ENCODE assay signal across 19 mouse cellular contexts in genomic region chr17:13721372-13721771, GRCm38 (mm10). TPM values are rescaled to one million over a fixed set of nuclear protein-coding genes. Genes with fewer than 3 reads are reported as not detected.
DNase-seq lines count a peak whose midpoint lies in the region; ATAC-seq and TF ChIP-seq lines count a peak whose summit lies in the region.
"Had no signal": no experiment of that assay in that cellular context is flagged by ENCODE, and none has a peak within 500 bp of the region (broad histone marks: within the 10 kb centered on the region; RNA-seq: fewer than 3 reads in every experiment).

No protein-coding gene starts in this region.

- no peak overlapping the region for H3K4me2 ChIP-seq in hindbrain, embryonic 11.5 days (replicated peaks; ENCODE audit: low read depth, low read length)
- no peak overlapping the region for H3K4me2 ChIP-seq in midbrain, embryonic 12.5 days (replicated peaks)
- H3K4me2 ChIP-seq in midbrain, postnatal 0 days (ENCODE audit: low read depth, low read length, poor library complexity, severe bottlenecking) = no peak overlapping the region
- H3K4me2 ChIP-seq: embryonic facial prominence, embryonic 12.5 days; forebrain, embryonic 15.5 days; heart, embryonic 13.5 days; hindbrain, embryonic 13.5 days had no signal

- TF ChIP-seq CTCF in midbrain, postnatal 0 days (IDR thresholded peaks at IDR 0.05) = no peak

- H3K9ac ChIP-seq in hindbrain, embryonic 11.5 days (ENCODE audit: low read depth, low read length) = no peak overlapping the region
- no peak overlapping the region for H3K9ac ChIP-seq in midbrain, embryonic 12.5 days (replicated peaks)
- no peak overlapping the region for H3K9ac ChIP-seq in midbrain, postnatal 0 days (replicated peaks; ENCODE audit: low read length, poor library complexity, severe bottlenecking)
- H3K9ac ChIP-seq: embryonic facial prominence, embryonic 12.5 days; forebrain, embryonic 15.5 days; heart, embryonic 13.5 days; hindbrain, embryonic 13.5 days had no signal

- ATAC-seq in hindbrain, embryonic 11.5 days (ENCODE audit: low FRiP score) = no peak
- ATAC-seq in midbrain, embryonic 12.5 days (ENCODE audit: low FRiP score, low read depth) = no peak
- no peak for ATAC-seq in midbrain, postnatal 0 days (ENCODE audit: low FRiP score)
- ATAC-seq: forebrain, embryonic 15.5 days; hindbrain, postnatal 0 days had no signal

- H3K27ac ChIP-seq in hindbrain, embryonic 10.5 days = peak overlapping the region; percentile 29; the same call in 1 of the 2 replicates
- H3K27ac ChIP-seq in hindbrain, embryonic 11.5 days (ENCODE audit: low read depth, low read length) = no peak overlapping the region
- H3K27ac ChIP-seq in midbrain, embryonic 12.5 days (replicated peaks) = peak overlapping the region; percentile 64; the same call in 1 of the 2 replicates
- H3K27ac ChIP-seq in midbrain, postnatal 0 days (ENCODE audit: low read depth, low read length) = no peak overlapping the region
- H3K27ac ChIP-seq: embryonic facial prominence, embryonic 12.5 days; forebrain, embryonic 15.5 days; heart, embryonic 13.5 days; hindbrain, embryonic 13.5 days; hindbrain, postnatal 0 days had no signal

- peaks cover 25% of the 10 kb centered on the region for H3K4me1 ChIP-seq in hindbrain, embryonic 10.5 days (replicated peaks)
- H3K4me1 ChIP-seq in hindbrain, embryonic 11.5 days (replicated peaks; ENCODE audit: control insufficient read depth, insufficient read depth, low read length) = 0 out of 2 replicates have a peak, but pooled peaks cover 2% of the 10 kb centered on the region
- peaks cover 19% of the 10 kb centered on the region for H3K4me1 ChIP-seq in midbrain, embryonic 12.5 days
- 0 out of 2 replicates have a peak, but pooled peaks cover 2% of the 10 kb centered on the region for H3K4me1 ChIP-seq in midbrain, postnatal 0 days (ENCODE audit: insufficient read depth, low read length)
- H3K4me1 ChIP-seq: embryonic facial prominence, embryonic 12.5 days had no signal

- DNase-seq in hindbrain, embryonic 10.5 days (ENCODE audit: low spot score) = no peak
- DNase-seq in hindbrain, embryonic 11.5 days (ENCODE audit: low spot score) = no peak
- no peak for DNase-seq in midbrain, postnatal 0 days (ENCODE audit: low spot score)
- peak; percentile 39 for DNase-seq in adipocyte (ENCODE audit: low spot score)
- DNase-seq in adrenal gland, postnatal 10 days = peak; percentile 33
- no peak for DNase-seq in left cerebral cortex, postnatal 36 days (ENCODE audit: low spot score in 2 of 2)
- DNase-seq: cerebellum, adult 11 months; cerebellum, adult 8-10 months; cerebellum, postnatal 14 days; gastrocnemius, postnatal 36 days; heart, adult 11 months; heart, postnatal 36 days had no signal

- H3K4me3 ChIP-seq in hindbrain, embryonic 10.5 days = no peak overlapping the region
- H3K4me3 ChIP-seq in hindbrain, embryonic 11.5 days (ENCODE audit: low read depth, low read length) = no peak overlapping the region
- H3K4me3 ChIP-seq in midbrain, embryonic 12.5 days = no peak overlapping the region
- H3K4me3 ChIP-seq in midbrain, postnatal 0 days (ENCODE audit: low read depth, low read length) = no peak overlapping the region
- H3K4me3 ChIP-seq: embryonic facial prominence, embryonic 12.5 days; forebrain, embryonic 15.5 days; heart, embryonic 13.5 days; hindbrain, embryonic 13.5 days had no signal

- no peaks in the 10 kb centered on the region for H3K36me3 ChIP-seq in hindbrain, embryonic 10.5 days
- no peaks in the 10 kb centered on the region for H3K36me3 ChIP-seq in hindbrain, embryonic 11.5 days (ENCODE audit: control insufficient read depth, insufficient read depth, low read length)
- no peaks in the 10 kb centered on the region for H3K36me3 ChIP-seq in midbrain, embryonic 12.5 days
- H3K36me3 ChIP-seq in midbrain, postnatal 0 days (ENCODE audit: insufficient read depth, low read length) = no peaks in the 10 kb centered on the region
- H3K36me3 ChIP-seq: embryonic facial prominence, embryonic 12.5 days; forebrain, embryonic 15.5 days; heart, embryonic 13.5 days; hindbrain, embryonic 13.5 days had no signal

- H3K9me3 ChIP-seq in hindbrain, embryonic 10.5 days = no peaks in the 10 kb centered on the region
- H3K9me3 ChIP-seq in hindbrain, embryonic 11.5 days (ENCODE audit: control insufficient read depth, low read length) = no peaks in the 10 kb centered on the region
- no peaks in the 10 kb centered on the region for H3K9me3 ChIP-seq in midbrain, embryonic 12.5 days
- no peaks in the 10 kb centered on the region for H3K9me3 ChIP-seq in midbrain, postnatal 0 days (ENCODE audit: low read length)
- H3K9me3 ChIP-seq: embryonic facial prominence, embryonic 12.5 days; forebrain, embryonic 15.5 days; heart, embryonic 13.5 days; hindbrain, embryonic 13.5 days had no signal

- intact Hi-C loops in left cerebral cortex, postnatal 36 days (cut with DNase I) = no loop called here

- 85% methylated on average over 2 of the region's 2 CpGs for WGBS in hindbrain, embryonic 10.5 days
- 89% methylated on average over 2 of the region's 2 CpGs for WGBS in hindbrain, embryonic 11.5 days
- WGBS in midbrain, embryonic 12.5 days = 87% methylated on average over 2 of the region's 2 CpGs
- 91% methylated on average over 2 of the region's 2 CpGs for WGBS in midbrain, postnatal 0 days

- H3K27me3 ChIP-seq in hindbrain, embryonic 10.5 days (ENCODE audit: insufficient read depth, poor library complexity, severe bottlenecking) = no peaks in the 10 kb centered on the region; the same call in 1 of the 2 replicates
- H3K27me3 ChIP-seq in hindbrain, embryonic 11.5 days (ENCODE audit: control insufficient read depth, insufficient read depth, low read length) = no peaks in the 10 kb centered on the region
- H3K27me3 ChIP-seq in midbrain, embryonic 12.5 days = no peaks in the 10 kb centered on the region
- no peaks in the 10 kb centered on the region for H3K27me3 ChIP-seq in midbrain, postnatal 0 days (ENCODE audit: insufficient read depth, low read length)
- H3K27me3 ChIP-seq: embryonic facial prominence, embryonic 12.5 days; forebrain, embryonic 15.5 days; heart, embryonic 13.5 days; hindbrain, embryonic 13.5 days had no signal

RNA-seq across cellular contexts. Expression of gene Afdn, which starts 39.0 kb away (rescaled TPM):
- 71.0 and 72.2 TPM in 2 replicates for polyA plus RNA-seq in hindbrain, embryonic 10.5 days (2016; fragmentation: Nextera tagmentation; extraction: Ambion mirVana)
- 108 and 123 TPM in 2 replicates for polyA plus RNA-seq in hindbrain, embryonic 11.5 days (2014; fragmentation: Nextera tagmentation; extraction: Ambion mirVana)
- 162 and 176 TPM in 2 replicates for polyA plus RNA-seq in midbrain, embryonic 12.5 days (2016; fragmentation: Nextera tagmentation; extraction: Ambion mirVana)
- total RNA-seq in midbrain, postnatal 0 days (2014; rRNA removed) = 100 and 133 TPM in 2 replicates
- 109 and 138 TPM in 2 replicates for polyA plus RNA-seq in midbrain, postnatal 0 days (2015; fragmentation: Nextera tagmentation; extraction: Ambion mirVana)
- total RNA-seq in adrenal gland, postnatal 10 days (2021) = 100 to 1,000 TPM; 103 to 152 TPM
- 100 to 1,000 TPM; 105 to 138 TPM for total RNA-seq in left cerebral cortex, postnatal 36 days (2021)

RNA-seq across cellular contexts. Expression of gene Tcte2, which starts 40.3 kb away (rescaled TPM):
- 4.4 and 7.5 TPM in 2 replicates for polyA plus RNA-seq in hindbrain, embryonic 10.5 days (2016; fragmentation: Nextera tagmentation; extraction: Ambion mirVana)
- 9.1 and 16.8 TPM in 2 replicates for polyA plus RNA-seq in hindbrain, embryonic 11.5 days (2014; fragmentation: Nextera tagmentation; extraction: Ambion mirVana)
- 12.8 and 16.6 TPM in 2 replicates for polyA plus RNA-seq in midbrain, embryonic 12.5 days (2016; fragmentation: Nextera tagmentation; extraction: Ambion mirVana)
- total RNA-seq in midbrain, postnatal 0 days (2014; rRNA removed) = 22.2 and 26.6 TPM in 2 replicates
- polyA plus RNA-seq in midbrain, postnatal 0 days (2015; fragmentation: Nextera tagmentation; extraction: Ambion mirVana) = 8.6 and 10.0 TPM in 2 replicates
- total RNA-seq in adrenal gland, postnatal 10 days (2021) = 1 to 10 TPM; 2.6 to 4.1 TPM
- 10 to 100 TPM; 17.8 to 21.6 TPM for total RNA-seq in left cerebral cortex, postnatal 36 days (2021)
- total RNA-seq: common myeloid progenitor, adult 5-6 weeks had no signal

Comparison
In these comparisons a context has a peak if more than half of its experiments do, and no peak if none do; other contexts are left out.
1. H3K27ac ChIP-seq: peak in hindbrain, embryonic 10.5 days (single experiment) and midbrain, embryonic 12.5 days (single experiment); none in hindbrain, embryonic 11.5 days (single experiment) and midbrain, postnatal 0 days (single experiment).
2. DNase-seq: peak in adipocyte (single experiment) and adrenal gland, postnatal 10 days (single experiment); none in hindbrain, embryonic 10.5 days (single experiment), hindbrain, embryonic 11.5 days (single experiment), midbrain, postnatal 0 days (single experiment) and left cerebral cortex, postnatal 36 days (0 of 2).